Mouse (Mus musculus) heart, adult 2 months (tissue): ENCODE data around the gene Pgap3. TPM values are rescaled to one million over a fixed set of nuclear protein-coding genes. Genes with fewer than 3 reads are reported as not detected.
A peak's percentile ranks its signal among the peaks of the same experiment; 100 is the strongest.

ENCODE experiments used
- DNase-seq, 2 experiments: peaks; one replicate each; pipeline ENCODE4 v3.0.0; 2021
- H3K27ac ChIP-seq: fragments of 200-600 bp; 2 replicates; pipeline ENCODE4 v1.8.1; 2022
- H3K27me3 ChIP-seq: fragments of 200-500 bp; 2 replicates; pipeline ENCODE4 v1.6.1; 2012; ENCODE audit warnings: mild to moderate bottlenecking, low read length, inconsistent platforms, mixed read lengths; ENCODE audit not compliant: control insufficient read depth, insufficient read depth
- H3K36me3 ChIP-seq: fragments of 200-500 bp; 2 replicates; pipeline ENCODE4 v1.6.1; 2012; ENCODE audit warnings: low read length, inconsistent platforms; ENCODE audit not compliant: control insufficient read depth, insufficient read depth
- H3K4me1 ChIP-seq: fragments of 200-500 bp; 2 replicates; pipeline ENCODE4 v1.6.1; 2011; ENCODE audit warnings: low read length; ENCODE audit not compliant: control insufficient read depth, insufficient read depth
- H3K4me3 ChIP-seq: fragments of 200-600 bp; 2 replicates; pipeline ENCODE4 v1.8.1; 2022
- H3K79me2 ChIP-seq: fragments of 200-500 bp; replicated peaks from 2 replicates; pipeline ENCODE4 v1.6.1; 2012; ENCODE audit warnings: mild to moderate bottlenecking, inconsistent platforms, low read length, moderate library complexity, mixed read lengths; ENCODE audit not compliant: control insufficient read depth, insufficient read depth
- H3K9ac ChIP-seq: fragments of 200-500 bp; 2 replicates; pipeline ENCODE4 v1.6.1; 2012; ENCODE audit warnings: low read depth, mild to moderate bottlenecking, control low read depth, inconsistent platforms, low read length, mixed read lengths
- CTCF ChIP-seq: fragments of 200-600 bp; IDR thresholded peaks from 2 replicates; pipeline ENCODE4 v1.8.1; 2022; ENCODE audit warnings: antibody characterized with exemption, mild to moderate bottlenecking, moderate library complexity
- EP300 ChIP-seq: fragments of 200-500 bp; IDR thresholded peaks from 2 replicates; pipeline ENCODE4 v1.6.1; 2011; ENCODE audit warnings: low read depth, low read length, control low read depth; ENCODE audit not compliant: insufficient read depth
- POLR2A ChIP-seq: fragments of 200-500 bp; IDR thresholded peaks from 2 replicates; pipeline ENCODE4 v1.6.1; 2011; ENCODE audit warnings: mild to moderate bottlenecking, low read depth, low read length, control low read depth; ENCODE audit not compliant: insufficient read depth
- WGBS: fragments of 180-500 bp; shearing (Covaris S2); methylation state at CpG from one replicate; pipeline ENCODE4 v1.1.7; 2018; 5-methylcytosine and 5-hydroxymethylcytosine counted together
- intact Hi-C: fragments of 180-260 bp; cut with DNase I; formaldehyde crosslinking; loops from one replicate; pipeline ENCODE4 v1.15.1; 2025
- polyA plus RNA-seq: library from polyadenylated mRNA; depleted of rRNA; stranded (reverse); fragments of >200 nt; gene quantifications from 2 replicates; pipeline ENCODE4 v1.2.3, GENCODE M21; 2012
- total RNA-seq, 2 experiments: library from RNA; stranded (reverse); gene quantifications; 2 replicates each; pipeline ENCODE4 v1.2.3; 2021

Pgap3 gene
- total and polyA plus RNA-seq, 3 experiments: 7.7 to 18.8 (median 8.5) TPM

- no peak overlapping the region for H3K4me3 ChIP-seq
- TF ChIP-seq CTCF (no peak), POLR2A (no peak), EP300 (no peak)
- peak overlapping the region; percentile 51 for H3K27ac ChIP-seq
- intact Hi-C loops: no loop called here
- no peak overlapping the region for H3K9ac ChIP-seq
- DNase-seq: peak in 1 of 2 experiments; percentile 39
- H3K4me1 ChIP-seq: no peaks in the 10 kb centered on the region
- H3K27me3 ChIP-seq: no peaks in the 10 kb centered on the region
- WGBS: 45% methylated on average over 10 of the region's 10 CpGs
- H3K36me3 ChIP-seq: no peaks in the 10 kb centered on the region
- H3K79me2 ChIP-seq: no peaks in the 10 kb centered on the region; the same call in 1 of the 2 replicates
Measured at GRCm38 (mm10) chr11:98367171-98367862, 33.0 kb downstream of the Pgap3 start.

GRCm38 (mm10) chr11:98366290-98366689, 34.0 kb downstream of the Pgap3 start:
- 71% methylated on average over 10 of the region's 10 CpGs for WGBS
- no peaks in the 10 kb centered on the region for H3K27me3 ChIP-seq
- H3K79me2 ChIP-seq: no peaks in the 10 kb centered on the region; the same call in 1 of the 2 replicates
- no peaks in the 10 kb centered on the region; the same call in 1 of the 2 replicates for H3K4me1 ChIP-seq
- intact Hi-C loops: no loop called here
- no peak overlapping the region for H3K4me3 ChIP-seq
- H3K27ac ChIP-seq: no peak overlapping the region
- no peak overlapping the region for H3K9ac ChIP-seq
- no peak for TF ChIP-seq POLR2A
- no peak for TF ChIP-seq EP300
- TF ChIP-seq CTCF: no peak
- H3K36me3 ChIP-seq: no peaks in the 10 kb centered on the region
- no peak for DNase-seq

GRCm38 (mm10) chr11:98364410-98364809, 35.9 kb downstream of the Pgap3 start:
- Histone ChIP-seq H3K27me3 (no peaks in the 10 kb centered on the region), H3K9ac (no peak overlapping the region), H3K79me2 (no peaks in the 10 kb centered on the region; the same call in 1 of the 2 replicates), H3K4me1 (peaks cover 6% of the 10 kb centered on the region), H3K27ac (no peak overlapping the region), H3K4me3 (no peak overlapping the region), H3K36me3 (no peaks in the 10 kb centered on the region)
- TF ChIP-seq CTCF (no peak), EP300 (no peak), POLR2A (no peak)
- DNase-seq: no peak
- intact Hi-C loops: no loop called here
- 90% methylated on average over 5 of the region's 5 CpGs for WGBS

- intact Hi-C loops: no loop called here
- no peaks in the 10 kb centered on the region; the same call in 1 of the 2 replicates for H3K79me2 ChIP-seq
- H3K27ac ChIP-seq: no peak overlapping the region
- H3K36me3 ChIP-seq: no peaks in the 10 kb centered on the region
- H3K4me3 ChIP-seq: no peak overlapping the region
- H3K27me3 ChIP-seq: no peaks in the 10 kb centered on the region
- WGBS: 82% methylated on average over 5 of the region's 5 CpGs
- no peak overlapping the region for H3K9ac ChIP-seq
- no peak for DNase-seq
- TF ChIP-seq CTCF (no peak), EP300 (no peak), POLR2A (no peak)
- H3K4me1 ChIP-seq: peaks cover 9% of the 10 kb centered on the region
Measured at GRCm38 (mm10) chr11:98363817-98364216, 36.5 kb downstream of the Pgap3 start.

GRCm38 (mm10) chr11:98360866-98361521, 39.3 kb downstream of the Pgap3 start:
- Histone ChIP-seq H3K4me1 (peaks cover 14% of the 10 kb centered on the region), H3K36me3 (no peaks in the 10 kb centered on the region), H3K4me3 (no peak overlapping the region), H3K27me3 (no peaks in the 10 kb centered on the region), H3K79me2 (no peaks in the 10 kb centered on the region), H3K27ac (peak overlapping the region; percentile 64), H3K9ac (no peak overlapping the region)
- TF ChIP-seq CTCF (no peak), POLR2A (0 out of 2 replicates have a peak, but pooled peaks have one; percentile 40), EP300 (no peak)
- 33% methylated on average over 9 of the region's 9 CpGs for WGBS
- DNase-seq: peak in 1 of 2 experiments; percentile 37
- intact Hi-C loops: no loop called here
